Mouse (Mus musculus): ENCODE results near the gene Dand5.
"Not testable (repeated sequence)": the region's sequence is repeated elsewhere in the genome, so short reads cannot be mapped to it uniquely, and the experiment has no call there.

The Dand5 gene

GRCm38 (mm10) chr8:84834866-84835855 is 12.5 kb upstream of the Dand5 start:
- DNase-seq (ENCODE audit: low spot score): no peak

- DNase-seq (ENCODE audit: low spot score): no peak
Measured at GRCm38 (mm10) chr8:84834002-84834865, 11.6 kb upstream of the Dand5 start.

GRCm38 (mm10) chr8:84832759-84833742 is 10.4 kb upstream of the Dand5 start:
- no peak for DNase-seq (ENCODE audit: low spot score)

DNA sequence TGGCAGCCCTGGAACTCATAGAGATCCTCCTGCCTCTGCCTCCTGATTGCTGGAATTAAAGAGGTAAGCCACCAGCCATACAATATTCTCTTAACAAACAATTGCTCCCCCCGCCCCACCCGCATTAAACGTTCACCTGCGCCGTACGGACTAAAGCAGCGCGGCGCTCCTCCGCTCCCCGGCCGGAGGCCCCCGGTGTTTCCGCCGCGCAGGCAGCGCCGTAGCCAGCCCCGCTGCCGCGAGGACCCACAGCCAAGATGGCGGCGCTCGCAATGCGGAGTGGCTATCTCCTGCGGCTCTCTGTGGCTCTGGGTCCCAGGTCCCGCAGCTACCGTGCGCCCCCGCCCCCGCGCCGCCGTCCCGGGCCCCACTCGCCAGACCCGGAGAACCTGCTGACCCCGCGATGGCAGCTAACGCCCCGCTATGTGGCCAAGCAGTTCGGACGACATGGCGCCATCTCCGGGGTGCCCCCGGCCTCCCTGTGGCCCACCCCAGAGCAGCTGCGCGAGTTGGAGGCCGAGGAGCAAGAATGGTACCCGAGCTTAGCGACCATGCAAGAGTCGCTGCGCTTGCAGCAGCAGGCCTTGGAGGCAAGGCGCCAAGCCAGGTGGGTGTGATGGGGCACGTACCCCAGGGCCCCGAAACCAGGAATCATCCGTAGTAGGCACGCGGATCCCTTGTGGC is 9.6 kb upstream of the Dand5 start:
- peak; percentile 85 for DNase-seq (ENCODE audit: low spot score)

DNA sequence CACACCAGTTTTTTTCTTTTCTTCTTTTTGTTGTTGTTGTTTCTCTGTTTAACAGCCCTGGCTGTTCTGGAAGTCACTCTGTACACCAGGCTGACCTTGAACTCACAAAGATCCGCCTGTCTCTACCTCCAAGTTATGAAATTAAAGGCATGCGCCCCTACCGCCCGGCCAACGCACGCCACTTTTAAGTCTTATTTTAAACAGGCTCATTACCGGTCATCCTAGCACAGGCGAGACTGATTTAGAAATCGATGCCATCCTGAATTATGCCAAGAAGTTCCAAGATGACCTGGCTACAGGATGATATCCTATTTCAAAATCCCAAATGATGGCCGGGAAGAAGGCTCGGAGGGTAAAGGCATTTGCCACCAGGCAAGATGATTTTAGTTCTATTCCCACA is 8.9 kb upstream of the Dand5 start, which contains the start of gene Gadd45gip1:
TSS of gene Gadd45gip1 (plus strand) at position 33 of the 400 bp plus-strand sequence.
- no peak for DNase-seq (ENCODE audit: low spot score)

DNA sequence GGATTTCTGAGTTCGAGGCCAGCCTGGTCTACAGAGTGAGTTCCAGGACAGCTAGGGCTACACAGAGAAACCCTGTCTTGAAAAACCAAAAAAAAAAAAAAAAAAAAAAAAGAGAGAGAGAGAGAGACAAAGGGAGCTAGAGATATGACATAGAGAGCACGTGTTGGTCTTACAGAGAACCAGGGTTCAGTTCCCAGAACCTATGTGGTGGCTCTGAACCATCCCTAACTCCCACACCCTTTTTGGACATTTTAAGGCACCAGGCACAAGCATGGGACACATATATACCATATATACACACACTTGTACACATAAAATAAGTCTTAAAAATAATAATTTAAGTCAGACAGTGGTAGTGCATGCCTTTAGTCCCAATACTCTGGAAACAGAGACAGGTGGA is 3.9 kb upstream of the Dand5 start:
- DNase-seq (ENCODE audit: low spot score): not testable (repeated sequence)

GRCm38 (mm10) chr8:84825636-84826035 is 3.0 kb upstream of the Dand5 start:
- no peak for DNase-seq (ENCODE audit: low spot score)

DNA sequence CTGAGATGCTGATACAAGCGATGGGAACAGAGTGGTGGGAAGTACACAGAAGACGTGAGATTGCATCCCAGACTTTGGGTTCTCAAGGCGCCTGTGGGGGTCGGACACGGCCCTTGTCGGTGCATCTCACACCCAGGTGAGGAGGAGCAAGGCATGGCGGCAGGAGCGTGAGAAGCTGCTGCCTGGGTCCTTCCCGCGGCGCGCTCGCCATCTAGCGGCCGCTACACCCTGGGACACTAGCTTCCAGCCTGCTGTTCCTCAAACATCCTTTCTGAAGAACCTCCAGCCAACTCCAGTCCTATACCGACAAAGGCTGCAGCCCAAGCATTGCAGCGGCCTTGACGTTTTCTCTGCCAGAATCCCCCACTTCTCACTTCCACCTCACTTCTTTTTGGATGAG is 1.0 kb upstream of the Dand5 start:
- peak; percentile 87 for DNase-seq (ENCODE audit: low spot score)

DNA sequence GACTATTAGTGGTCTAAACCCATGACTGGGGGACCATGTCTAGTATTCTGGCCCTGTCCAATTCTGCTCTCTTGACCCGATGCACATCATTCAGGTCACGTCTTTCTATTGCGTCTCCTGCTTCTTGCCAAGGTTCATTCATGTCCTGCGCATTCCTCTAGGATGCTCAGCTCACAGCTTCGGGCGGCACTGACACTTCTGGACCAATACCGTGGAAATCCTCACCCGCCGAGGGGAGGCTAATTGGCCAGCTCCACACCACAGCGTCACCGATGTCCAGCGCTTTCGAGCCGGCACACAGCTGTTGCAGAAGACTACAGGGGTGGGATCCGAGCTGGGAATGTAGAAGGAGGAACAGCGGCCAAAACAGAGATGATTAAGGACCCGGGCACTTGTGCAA is 6.5 kb downstream of the Dand5 start:
- DNase-seq (ENCODE audit: low spot score): no peak

- DNase-seq (ENCODE audit: low spot score): peak; percentile 97
Measured at GRCm38 (mm10) chr8:84815547-84815946, 7.1 kb downstream of the Dand5 start.

DNA sequence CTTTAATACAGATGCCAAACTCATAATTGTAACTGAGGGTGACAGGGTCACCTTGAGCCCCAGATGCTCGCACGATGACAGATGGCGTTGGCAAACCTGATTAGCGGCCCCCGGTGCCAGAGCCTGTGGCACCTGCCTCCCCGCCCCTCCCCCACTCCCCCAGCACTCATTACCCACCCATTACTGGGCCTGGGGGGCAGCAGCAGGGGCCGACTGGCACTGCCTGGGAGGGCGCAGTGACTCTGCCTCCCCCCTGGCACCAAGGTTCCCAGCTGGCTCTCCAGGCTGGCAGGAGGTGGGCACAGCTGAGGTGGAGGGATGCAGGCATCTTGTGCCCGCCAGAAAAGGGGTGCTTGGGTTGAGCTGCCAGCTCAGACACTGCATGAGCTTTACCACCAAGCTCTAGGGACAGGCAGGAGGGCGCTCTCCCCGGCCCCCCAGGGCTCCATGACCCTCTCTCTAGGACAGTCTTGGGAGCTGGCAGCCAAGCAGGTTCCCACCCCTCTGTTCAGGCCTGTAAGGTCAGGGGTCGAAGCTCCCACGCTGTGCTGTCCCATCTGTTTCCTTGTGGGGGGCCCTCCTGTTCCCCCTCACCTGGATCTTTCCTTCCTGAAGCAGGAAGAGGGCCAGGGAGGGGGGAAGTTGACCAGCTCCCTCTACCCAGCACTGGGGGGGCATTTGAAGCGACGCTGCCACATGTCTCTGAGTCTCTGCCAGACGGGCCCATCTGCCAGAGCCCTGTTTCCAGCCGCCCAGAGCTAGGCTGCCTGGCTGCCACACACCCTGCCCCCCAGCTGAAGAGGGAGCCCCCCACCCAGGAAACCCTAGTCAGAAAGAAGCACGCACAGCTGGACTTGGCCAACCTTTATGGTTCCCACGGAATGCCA is 7.8 kb downstream of the Dand5 start:
- no peak for DNase-seq (ENCODE audit: low spot score)

GRCm38 (mm10) chr8:84814240-84814554 is 8.4 kb downstream of the Dand5 start:
- DNase-seq (ENCODE audit: low spot score): no peak

GRCm38 (mm10) chr8:84813830-84814229 is 8.8 kb downstream of the Dand5 start:
- no peak for DNase-seq (ENCODE audit: low spot score)

DNA sequence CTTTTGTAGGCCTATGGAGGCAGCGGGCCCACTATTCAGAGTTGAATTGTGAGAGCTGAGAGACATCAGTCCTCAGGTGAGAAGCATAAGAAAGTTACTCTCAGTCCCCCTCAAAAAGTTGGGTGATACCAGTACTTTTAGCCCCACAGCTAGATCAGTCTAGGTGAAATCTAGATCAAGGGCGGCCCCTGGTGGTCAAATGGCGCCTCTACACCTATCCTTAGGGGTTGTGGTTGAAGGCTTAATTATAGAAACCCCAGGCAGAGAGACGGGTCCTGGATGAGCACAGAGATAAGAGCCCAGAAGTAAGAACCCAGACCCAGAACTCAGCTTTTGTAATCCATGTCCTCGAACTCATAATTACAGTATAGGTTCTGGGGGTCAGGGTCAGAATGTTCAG is 9.6 kb downstream of the Dand5 start:
- peak; percentile 91 for DNase-seq (ENCODE audit: low spot score)

- no peak for DNase-seq (ENCODE audit: low spot score)
Measured at GRCm38 (mm10) chr8:84811303-84811702, 11.3 kb downstream of the Dand5 start.

- DNase-seq (ENCODE audit: low spot score): peak; percentile 94
Measured at GRCm38 (mm10) chr8:84810896-84811295, 11.7 kb downstream of the Dand5 start.

DNA sequence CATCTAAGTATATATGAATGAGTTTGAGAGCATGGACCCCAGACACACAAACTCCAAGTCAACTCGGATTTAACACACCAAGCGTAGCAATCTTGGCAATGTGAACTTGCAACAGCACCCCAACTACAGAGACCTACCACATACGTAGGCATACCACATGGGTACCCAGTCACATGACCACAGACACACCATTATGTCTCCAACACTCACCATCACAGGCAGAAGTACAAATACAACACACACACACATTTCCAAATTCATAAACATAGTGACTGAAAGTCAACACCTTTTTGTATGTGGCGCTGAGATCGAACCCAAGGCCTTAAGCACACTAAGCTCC is 12.7 kb downstream of the Dand5 start:
- DNase-seq (ENCODE audit: low spot score): no peak

DNA sequence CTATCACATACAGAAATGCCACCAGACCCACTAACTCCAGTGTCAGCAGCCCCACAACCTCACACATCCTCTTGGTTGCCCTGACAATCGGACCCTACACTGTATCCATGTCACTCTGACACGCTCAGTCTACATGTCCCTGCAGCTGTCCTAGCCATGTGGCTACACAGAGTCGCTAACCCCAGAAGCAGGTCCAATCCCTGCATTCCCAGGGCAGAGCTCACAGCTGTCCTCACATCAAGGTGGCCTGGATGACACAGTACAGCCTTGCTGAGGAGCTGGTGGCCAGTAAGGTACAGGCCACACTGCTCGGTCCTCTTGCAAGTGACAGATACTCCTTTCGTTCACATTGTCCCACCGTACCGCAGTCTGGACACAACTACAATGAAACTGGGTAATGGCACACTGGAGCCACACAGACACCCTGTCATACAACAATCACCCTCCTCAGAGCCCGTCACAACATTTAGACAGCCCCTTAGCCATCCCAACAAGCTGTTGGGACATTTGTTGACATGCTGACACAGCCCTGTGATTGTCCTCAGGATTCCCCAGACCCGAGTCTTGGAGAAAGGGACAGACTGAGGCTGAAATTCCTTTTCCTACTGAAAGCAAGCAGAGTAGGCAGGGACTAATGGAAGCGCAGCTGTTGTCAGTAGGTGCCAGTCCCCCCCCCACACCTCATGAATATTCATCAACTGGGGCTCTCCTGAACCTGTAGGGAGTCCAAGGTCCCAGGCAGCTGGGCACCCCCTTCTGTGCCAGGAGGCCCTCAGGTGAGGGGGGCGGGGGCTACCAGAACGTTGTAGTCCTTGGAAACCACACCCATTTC is 13.3 kb downstream of the Dand5 start:
- no peak for DNase-seq (ENCODE audit: low spot score)

- no peak for DNase-seq (ENCODE audit: low spot score)
Measured at GRCm38 (mm10) chr8:84806031-84806430, 16.6 kb downstream of the Dand5 start.
